Mouse (Mus musculus): ENCODE results near the gene Rgl3.
A peak's percentile ranks its signal among the peaks of the same experiment; 100 is the strongest.

The Rgl3 gene

GRCm38 (mm10) chr9:21989230-21990110, at the start of gene Rgl3:
TSS of gene Rgl3 (minus strand) at chr9:21989446.
- DNase-seq (ENCODE audit: low read depth, low spot score) = peak; percentile 24

DNA sequence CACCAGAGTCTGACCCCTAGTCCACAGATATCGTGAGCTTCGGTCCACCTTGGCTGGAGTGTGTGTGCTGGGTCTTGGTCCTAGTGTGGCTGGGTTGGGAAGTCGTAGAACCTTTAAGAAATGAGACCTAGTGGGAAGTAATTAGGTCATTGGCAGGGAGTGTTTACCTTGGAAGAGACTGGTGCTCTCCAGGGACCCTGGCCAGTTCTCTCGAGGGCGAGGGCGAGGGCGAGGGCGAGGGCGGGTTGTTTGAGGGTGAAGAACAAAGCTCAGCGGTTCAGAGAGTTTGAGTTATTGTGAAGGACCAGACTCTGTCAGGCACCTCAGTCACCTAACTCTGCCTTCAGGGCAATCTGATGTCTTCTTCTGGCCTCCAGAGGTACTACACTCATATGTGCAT, 48.6 kb upstream of the Rgl3 start:
- no peak for DNase-seq (ENCODE audit: low read depth, low spot score)

DNA sequence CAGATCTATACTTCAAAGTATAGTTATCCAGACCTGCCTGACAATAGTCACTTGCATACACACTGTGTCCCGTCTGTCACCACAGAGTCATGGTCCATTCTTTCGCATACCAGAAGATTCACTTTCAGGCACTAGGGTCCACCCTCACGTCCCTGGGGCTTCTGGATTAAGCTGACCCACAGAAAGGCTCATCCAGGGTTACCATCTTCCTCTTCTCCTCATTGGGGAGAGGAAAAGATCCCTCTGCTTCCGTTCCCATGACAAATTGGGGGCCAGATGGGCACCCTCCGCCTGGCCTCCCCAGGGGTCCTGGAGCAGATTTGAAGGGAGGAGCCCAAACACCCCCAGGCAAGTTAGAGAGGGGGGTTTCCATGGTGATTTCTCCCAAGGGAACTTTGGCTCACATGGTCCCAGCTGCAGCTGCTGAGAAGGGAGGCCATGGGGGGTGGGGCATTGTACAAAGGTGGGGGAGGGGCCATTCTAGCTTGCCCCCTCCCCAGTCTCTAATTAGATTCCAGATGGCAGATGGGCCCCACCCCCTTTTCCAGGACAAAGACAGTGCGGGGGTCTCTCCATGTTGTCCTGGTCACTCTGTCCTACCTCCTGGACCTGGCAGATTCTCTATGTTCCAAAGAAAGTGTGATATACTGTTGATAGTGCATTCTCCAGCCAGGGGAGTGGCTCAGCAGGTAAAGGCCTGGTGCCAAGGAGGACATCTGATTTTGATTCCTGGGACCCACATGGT, 46.2 kb upstream of the Rgl3 start:
- DNase-seq (ENCODE audit: low read depth, low spot score) = peak; percentile 73

DNA sequence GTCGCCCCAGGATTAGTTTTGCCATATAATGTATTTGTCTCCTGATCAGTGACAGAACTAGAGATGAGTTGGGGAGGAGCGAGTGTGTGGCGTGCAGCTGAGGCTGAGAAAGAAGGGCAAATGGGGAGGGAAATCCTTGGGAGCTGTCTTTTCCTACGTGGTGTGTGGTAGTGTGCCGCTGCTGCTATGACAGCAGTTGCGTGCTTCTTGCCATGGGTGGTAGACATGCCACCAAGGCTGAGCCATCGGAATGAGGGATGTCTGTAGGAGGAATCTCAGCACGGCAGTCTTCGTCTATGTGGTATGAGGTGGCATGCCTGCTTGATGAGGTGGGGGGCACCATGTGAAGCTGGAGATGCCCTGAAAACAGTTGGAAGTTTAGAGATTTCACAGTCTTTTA, 41.1 kb upstream of the Rgl3 start:
- DNase-seq (ENCODE audit: low read depth, low spot score) = no peak

DNA sequence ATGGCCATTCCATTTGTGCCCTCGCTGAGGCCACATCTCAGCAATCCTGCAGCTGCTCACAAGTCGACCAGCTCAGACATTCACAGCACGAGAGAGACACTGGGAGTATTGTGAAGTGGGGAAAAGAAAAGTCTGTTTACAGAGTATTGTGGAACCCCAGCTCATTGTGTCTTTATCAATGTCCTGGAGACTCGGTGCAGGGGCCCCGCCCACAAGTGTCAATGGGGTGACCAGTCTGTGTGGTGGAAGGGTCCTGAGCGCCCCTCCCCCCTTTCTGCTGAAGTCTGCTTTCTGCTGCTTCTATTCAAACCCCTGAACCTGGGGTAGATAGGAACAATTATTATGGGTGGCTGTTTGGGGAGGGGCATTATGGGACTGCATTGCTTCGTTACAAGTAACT, 39.2 kb upstream of the Rgl3 start:
- peak; percentile 36 for DNase-seq (ENCODE audit: low read depth, low spot score)

- DNase-seq (ENCODE audit: low read depth, low spot score) = no peak
Measured at GRCm38 (mm10) chr9:22024592-22024991, 35.3 kb upstream of the Rgl3 start.

DNA sequence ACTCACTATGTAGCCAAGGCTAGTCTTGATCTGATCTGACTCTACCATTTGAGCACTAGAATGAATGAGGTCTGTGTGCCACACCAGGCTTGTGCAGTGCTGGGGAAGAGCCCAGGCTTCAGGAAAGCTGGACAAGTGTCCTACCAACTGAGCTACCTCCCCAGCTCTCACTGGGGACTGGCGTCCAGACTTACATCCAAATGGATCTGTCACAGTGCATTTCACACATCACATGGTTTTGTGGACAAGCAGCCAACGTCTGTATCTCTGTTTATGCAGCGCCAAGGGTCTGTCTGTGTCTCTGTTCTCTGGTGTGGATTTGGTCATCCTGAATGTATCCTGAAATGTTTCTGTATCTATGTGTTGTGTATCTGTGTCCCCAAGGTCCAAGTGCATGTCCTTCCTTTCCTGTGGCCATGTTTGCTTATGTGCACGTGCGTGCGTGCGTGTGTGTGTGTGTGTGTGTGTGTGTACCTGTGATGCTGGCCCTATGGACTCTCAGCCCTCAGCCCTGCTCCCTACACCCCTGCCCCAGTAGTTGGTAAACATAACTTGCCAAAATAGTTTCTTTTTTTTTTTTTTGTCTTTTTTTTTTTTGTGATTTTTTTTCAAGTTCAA, 28.1 kb upstream of the Rgl3 start:
- no peak for DNase-seq (ENCODE audit: low read depth, low spot score)

- DNase-seq (ENCODE audit: low read depth, low spot score) = no peak
Measured at GRCm38 (mm10) chr9:22016245-22016644, 27.0 kb upstream of the Rgl3 start.

GRCm38 (mm10) chr9:22012731-22013130, 23.5 kb upstream of the Rgl3 start:
- DNase-seq (ENCODE audit: low read depth, low spot score) = no peak

DNA sequence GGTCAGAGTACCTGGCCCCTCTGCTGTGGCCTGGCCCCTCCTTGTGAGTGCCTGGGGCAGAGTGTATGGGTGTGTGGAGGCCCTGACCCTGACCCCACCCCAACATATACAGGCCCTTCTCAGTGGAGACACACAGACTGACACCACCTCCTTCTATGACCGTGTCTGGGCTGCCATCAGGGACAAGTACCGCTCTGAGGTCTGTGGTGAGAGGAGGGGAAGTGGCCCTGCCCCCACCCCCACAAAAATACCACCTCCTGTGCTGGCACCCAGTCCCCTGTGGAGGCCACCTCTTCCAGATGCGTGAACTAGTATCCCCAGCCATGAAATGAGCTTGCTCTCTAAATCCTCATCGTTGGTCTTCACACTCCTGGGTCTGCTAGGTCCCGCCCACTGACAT, 21.8 kb upstream of the Rgl3 start:
- no peak for DNase-seq (ENCODE audit: low read depth, low spot score)

DNA sequence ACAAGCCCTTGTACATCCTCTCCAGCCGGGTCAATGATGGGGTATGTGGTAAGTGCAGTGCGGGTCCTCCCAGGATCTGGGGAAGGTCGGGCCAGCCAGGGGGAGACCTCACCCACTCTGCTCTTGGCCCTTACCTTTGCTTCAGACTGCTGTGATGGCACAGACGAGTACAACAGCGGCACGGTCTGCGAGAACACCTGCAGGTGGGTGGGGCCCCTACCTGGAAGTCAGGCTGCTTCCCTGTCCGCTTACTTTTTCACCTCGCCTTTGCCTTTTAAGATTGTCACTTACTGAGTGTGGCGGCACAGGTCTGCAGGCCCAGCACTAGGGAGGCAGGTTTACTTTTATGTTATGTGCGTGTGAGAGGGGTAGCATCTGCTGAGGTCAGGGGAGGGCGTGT, 15.3 kb upstream of the Rgl3 start:
- DNase-seq (ENCODE audit: low read depth, low spot score) = no peak

- DNase-seq (ENCODE audit: low read depth, low spot score) = peak; percentile 47
Measured at GRCm38 (mm10) chr9:22003163-22003554, 13.9 kb upstream of the Rgl3 start.

- DNase-seq (ENCODE audit: low read depth, low spot score) = peak; percentile 100
Measured at GRCm38 (mm10) chr9:22002194-22003162, 13.2 kb upstream of the Rgl3 start, which contains the start of the genes Ccdc151 and Prkcsh. TSS of gene Ccdc151 (minus strand) at chr9:22002634. TSS of gene Prkcsh (plus strand) at chr9:22002806.

- no peak for DNase-seq (ENCODE audit: low read depth, low spot score)
Measured at GRCm38 (mm10) chr9:22001633-22002032, 12.4 kb upstream of the Rgl3 start.

GRCm38 (mm10) chr9:22000296-22000695, 11.1 kb upstream of the Rgl3 start:
- no peak for DNase-seq (ENCODE audit: low read depth, low spot score)

DNA sequence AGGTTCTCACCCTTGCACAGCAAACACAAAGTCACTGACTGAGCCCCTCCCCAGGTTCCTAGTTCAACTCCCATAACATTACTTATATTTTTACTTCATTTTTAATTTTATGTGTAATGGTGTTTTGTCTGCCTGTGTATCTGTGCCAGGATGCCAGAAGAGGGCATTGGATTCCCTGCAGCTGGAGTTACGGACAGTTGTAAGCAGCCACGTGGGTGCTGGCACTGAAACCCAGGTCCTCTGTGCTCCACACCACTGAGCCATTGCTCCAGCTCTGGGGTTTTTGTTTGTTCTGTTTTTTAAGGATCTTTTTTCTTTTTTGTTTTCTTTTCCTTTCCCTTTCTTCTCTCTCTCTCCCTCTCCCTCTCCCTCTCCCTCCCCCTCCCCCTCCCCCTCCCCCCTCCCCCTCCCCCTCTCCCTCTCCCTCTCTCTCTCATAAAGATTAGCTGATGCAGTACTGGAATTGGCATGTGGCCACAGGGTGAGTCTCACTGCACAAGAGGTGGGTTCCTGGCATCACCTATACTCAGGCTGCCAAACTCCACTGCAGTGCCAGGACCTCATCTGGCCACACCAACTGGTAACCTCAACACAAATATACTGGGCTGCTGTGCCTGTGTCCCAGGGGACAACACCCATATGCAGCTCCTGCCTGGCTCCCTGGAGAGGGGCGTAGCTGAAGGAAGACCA, 7.1 kb upstream of the Rgl3 start:
- no peak for DNase-seq (ENCODE audit: low read depth, low spot score)

DNA sequence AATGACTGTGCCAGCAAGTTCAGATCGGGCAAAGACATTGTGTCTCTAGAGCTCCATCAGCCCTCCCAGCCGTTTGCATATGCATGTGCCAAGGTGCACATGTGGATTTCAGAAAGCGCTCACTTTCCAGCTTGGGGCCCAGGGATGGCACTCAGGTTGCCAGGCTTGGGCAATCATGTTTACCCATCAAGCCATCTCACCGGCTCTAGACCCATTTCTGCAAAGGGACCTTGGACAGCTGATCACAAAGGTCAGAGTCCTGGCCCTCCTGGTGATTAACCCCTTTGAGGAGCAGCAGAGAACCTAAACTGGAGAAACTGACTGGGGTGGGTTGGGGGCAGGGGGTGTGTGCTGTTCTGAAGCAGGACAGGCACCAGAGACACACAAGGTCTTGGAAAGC, 3.0 kb upstream of the Rgl3 start:
- DNase-seq (ENCODE audit: low read depth, low spot score) = no peak

DNA sequence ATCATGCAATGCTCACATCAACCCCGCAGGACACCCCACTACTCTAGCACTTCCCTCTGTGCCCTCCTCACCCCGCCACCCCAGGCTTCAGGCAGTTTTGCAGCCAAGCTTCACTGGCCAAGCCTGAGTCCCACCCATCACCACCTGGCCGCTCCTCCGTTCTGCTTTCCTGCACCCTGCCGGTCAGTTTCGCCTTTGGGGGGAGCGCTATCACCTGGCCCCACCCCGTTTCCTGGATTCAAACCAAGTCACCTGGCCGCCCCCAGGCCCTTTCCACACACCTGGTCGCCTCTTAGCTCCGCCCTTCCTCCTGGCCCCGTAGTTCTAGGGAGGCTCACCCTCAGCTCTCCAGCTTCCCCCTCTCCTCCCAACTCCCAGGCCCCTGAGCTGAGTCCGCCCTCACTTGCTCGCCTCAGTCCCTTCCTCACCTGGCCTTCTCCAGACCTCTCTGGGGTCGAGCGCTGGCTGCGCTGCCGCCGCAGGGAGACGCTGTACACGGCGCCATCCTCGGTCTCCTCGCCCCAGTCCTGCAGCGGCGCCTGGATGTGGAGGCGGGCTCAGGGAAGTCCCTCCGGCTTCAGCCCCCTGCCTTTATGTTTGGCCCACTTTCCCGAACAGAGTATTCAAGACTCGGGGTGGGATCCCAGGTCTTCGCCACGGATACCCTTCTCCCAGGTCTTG, 685 bp downstream of the Rgl3 start:
- no peak for DNase-seq (ENCODE audit: low read depth, low spot score)

DNA sequence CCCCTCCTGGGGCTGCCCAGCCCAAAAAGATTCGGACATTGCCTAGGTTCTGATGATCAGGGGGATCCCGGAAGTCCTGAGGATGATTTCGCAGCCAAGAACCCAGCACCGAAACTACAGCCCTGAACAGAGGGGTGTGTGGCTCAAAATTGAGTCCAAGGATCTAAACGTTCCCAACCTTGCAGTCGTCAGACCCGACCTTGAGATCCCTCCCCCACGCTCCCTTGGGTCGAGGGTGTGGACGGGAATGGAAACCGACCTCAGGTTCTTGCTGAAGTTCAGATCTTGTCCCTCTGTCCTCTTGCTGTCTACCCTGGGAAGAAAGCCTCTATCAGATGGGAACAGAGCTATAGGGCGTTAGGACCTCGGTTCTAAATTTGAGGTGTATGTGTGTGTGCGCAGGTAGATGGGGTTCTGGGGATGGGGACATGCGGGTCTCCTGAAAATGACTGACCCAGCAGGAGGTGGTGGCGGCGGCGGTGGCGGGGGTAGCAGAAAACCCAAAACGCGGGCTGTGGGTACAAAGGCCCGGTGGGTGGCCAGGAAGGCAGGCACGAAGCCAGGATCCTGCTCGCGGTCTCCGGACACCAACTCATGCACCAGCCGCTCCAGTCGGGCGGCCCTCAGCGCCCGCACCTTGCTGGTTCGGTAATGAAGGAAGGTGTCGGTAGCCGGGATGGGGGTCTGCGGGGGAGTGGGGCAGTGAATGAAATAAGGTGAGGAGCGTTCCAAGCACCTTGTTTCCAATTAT, 1.5 kb downstream of the Rgl3 start:
- DNase-seq (ENCODE audit: low read depth, low spot score) = no peak
